10 mouse cellular contexts compared by ENCODE assay signal in genomic region chr19:23055916-23056805, GRCm38 (mm10).
DNase-seq lines count a peak whose midpoint lies in the region; ATAC-seq and TF ChIP-seq lines count a peak whose summit lies in the region.
"Had no signal": no experiment of that assay in that cellular context is flagged by ENCODE, and none has a peak within 500 bp of the region (broad histone marks: within the 10 kb centered on the region; RNA-seq: fewer than 3 reads in every experiment).

No protein-coding gene starts in this region.

- H3K4me1 ChIP-seq in heart, embryonic 10.5 days, result peaks cover 20% of the 10 kb centered on the region
- H3K4me1 ChIP-seq in ES-E14 (ENCODE audit: control insufficient read depth in 2 of 2, insufficient read depth in 2 of 2, low read length in 2 of 2, poor library complexity in 1 of 2), result peaks cover 2 to 7% of the 10 kb centered on the region in 2 experiments; a peak in 3 of 4 replicates
- H3K4me1 ChIP-seq in heart, embryonic 14.5 days (ENCODE audit: control insufficient read depth in 2 of 2, insufficient read depth in 2 of 2, low read length in 2 of 2), result peaks cover 12 to 13% of the 10 kb centered on the region in 2 experiments
- H3K4me1 ChIP-seq in liver, postnatal 0 days (ENCODE audit: insufficient read depth), result peaks cover 19% of the 10 kb centered on the region

- H3K4me3 ChIP-seq in heart, embryonic 10.5 days, result peak overlapping the region; percentile 60; the same call in 1 of the 2 replicates
- peak overlapping the region; percentile 46 to 63; a peak in 3 of 4 replicates for H3K4me3 ChIP-seq in ES-E14 (ENCODE audit: insufficient read depth in 1 of 2, low read depth in 1 of 2, low read length in 2 of 2, poor library complexity in 1 of 2, severe bottlenecking in 1 of 2)
- H3K4me3 ChIP-seq in heart, embryonic 14.5 days (ENCODE audit: control insufficient read depth in 1 of 2, insufficient read depth in 1 of 2, low read depth in 1 of 2, low read length in 2 of 2), result peak overlapping the region in 1 of 2 experiments; percentile 34; a peak in 1 of 4 replicates
- H3K4me3 ChIP-seq in liver, postnatal 0 days (ENCODE audit: low read depth, low read length), result no peak overlapping the region

- no peak for DNase-seq in heart, embryonic 10.5 days (ENCODE audit: low spot score)
- DNase-seq in heart, adult 8-10 months (ENCODE audit: low spot score), result no peak
- DNase-seq in ES-E14 (ENCODE audit: low read depth, low spot score), result no peak
- DNase-seq in liver, postnatal 0 days, result no peak
- DNase-seq in right cerebral cortex, postnatal 10 days (ENCODE audit: low spot score in 2 of 2), result no peak
- no peak for DNase-seq in B cell, adult 2 months
- DNase-seq in ovary, postnatal 14 days (ENCODE audit: low spot score), result no peak

- no peaks in the 10 kb centered on the region for H3K27me3 ChIP-seq in heart, embryonic 10.5 days (ENCODE audit: insufficient read depth, poor library complexity, severe bottlenecking)
- no peaks in the 10 kb centered on the region for H3K27me3 ChIP-seq in heart, embryonic 14.5 days (ENCODE audit: control insufficient read depth, insufficient read depth, low read length)
- H3K27me3 ChIP-seq in liver, postnatal 0 days (ENCODE audit: insufficient read depth, low read length), result no peaks in the 10 kb centered on the region

- no peaks in the 10 kb centered on the region for H3K36me3 ChIP-seq in heart, embryonic 10.5 days
- peaks cover 2% of the 10 kb centered on the region for H3K36me3 ChIP-seq in ES-E14 (ENCODE audit: control insufficient read depth, insufficient read depth, low read length, poor library complexity, severe bottlenecking)
- no peaks in the 10 kb centered on the region for H3K36me3 ChIP-seq in heart, embryonic 14.5 days (ENCODE audit: control insufficient read depth, insufficient read depth, low read length)
- no peaks in the 10 kb centered on the region for H3K36me3 ChIP-seq in liver, postnatal 0 days (replicated peaks; ENCODE audit: insufficient read depth, low read length)
- H3K36me3 ChIP-seq: G1E had no signal

- no peaks in the 10 kb centered on the region for H3K9me3 ChIP-seq in heart, embryonic 10.5 days
- no peaks in the 10 kb centered on the region for H3K9me3 ChIP-seq in ES-E14 (ENCODE audit: control insufficient read depth, insufficient read depth, low read depth, low read length)
- no peaks in the 10 kb centered on the region for H3K9me3 ChIP-seq in heart, embryonic 14.5 days (ENCODE audit: control insufficient read depth, low read length)
- no peaks in the 10 kb centered on the region for H3K9me3 ChIP-seq in liver, postnatal 0 days (ENCODE audit: low read length)
- H3K9me3 ChIP-seq: G1E had no signal

- WGBS in heart, embryonic 10.5 days, result 77% methylated on average over 5 of the region's 5 CpGs
- 84% methylated on average over 5 of the region's 5 CpGs for WGBS in heart, embryonic 14.5 days
- WGBS in liver, postnatal 0 days (ENCODE audit: insufficient replicate concordance), result 78% methylated on average over 5 of the region's 5 CpGs

- TF ChIP-seq CTCF in liver, postnatal 0 days (IDR thresholded peaks at IDR 0.05; ENCODE audit: low read depth), result no peak

- peak overlapping the region; percentile 73; the same call in 1 of the 2 replicates for H3K9ac ChIP-seq in ES-E14 (ENCODE audit: insufficient read depth, low read depth, low read length, poor library complexity, severe bottlenecking)
- H3K9ac ChIP-seq in heart, embryonic 14.5 days (ENCODE audit: low read length), result peak overlapping the region; percentile 66
- H3K9ac ChIP-seq in liver, postnatal 0 days (replicated peaks), result no peak overlapping the region
- H3K9ac ChIP-seq: liver, embryonic 14.5 days had no signal

- peak overlapping the region; percentile 91 for H3K27ac ChIP-seq in heart, embryonic 10.5 days
- H3K27ac ChIP-seq in ES-E14 (ENCODE audit: insufficient read depth, low read depth, low read length, poor library complexity, severe bottlenecking), result peak overlapping the region; percentile 97; the same call in 1 of the 2 replicates
- peak overlapping the region in 1 of 2 experiments; percentile 21; a peak in 1 of 4 replicates for H3K27ac ChIP-seq in heart, embryonic 14.5 days (replicated peaks in 1 of 2; ENCODE audit: control insufficient read depth in 1 of 2, insufficient read depth in 1 of 2, low read depth in 2 of 2, low read length in 2 of 2)
- H3K27ac ChIP-seq in liver, postnatal 0 days (ENCODE audit: low read depth), result peak overlapping the region; percentile 92
- H3K27ac ChIP-seq: liver, embryonic 14.5 days had no signal

- ATAC-seq in heart, embryonic 14.5 days (ENCODE audit: insufficient number of reproducible peaks, insufficient read depth, low FRiP score, low read depth), result no peak
- no peak for ATAC-seq in liver, postnatal 0 days

- in situ Hi-C loops in ES-E14 (cut with MboI; ENCODE audit: low sequenced_read_pairs in 2 of 2, unreplicated experiment in 2 of 2), result no loop called here

- peak overlapping the region; percentile 61 for H3K4me2 ChIP-seq in heart, embryonic 14.5 days (ENCODE audit: low read length)
- H3K4me2 ChIP-seq in liver, postnatal 0 days (ENCODE audit: low read depth, low read length), result peak overlapping the region; percentile 65

- no peak for TF ChIP-seq EP300 in liver, postnatal 0 days (IDR thresholded peaks at IDR 0.05; ENCODE audit: low read depth)

TF ChIP-seq in ES-E14, 5 proteins besides CTCF, POLR2A, EP300 and RAD21:
- no peak for TF ChIP-seq HCFC1 (IDR thresholded peaks at IDR 0.05; ENCODE audit: borderline replicate concordance, insufficient read depth, low read length)
- no peak for TF ChIP-seq MAFK (IDR thresholded peaks at IDR 0.05; ENCODE audit: insufficient read depth, low read depth, low read length)
- TF ChIP-seq ZNF384 (IDR thresholded peaks at IDR 0.05; ENCODE audit: low read depth, low read length), result no peak
- TF ChIP-seq CHD2 (IDR thresholded peaks at IDR 0.05; ENCODE audit: low read depth, low read length), result no peak
- no peak for TF ChIP-seq ZC3H11A (IDR thresholded peaks at IDR 0.05; ENCODE audit: borderline replicate concordance, low read depth, low read length)
